Mouse (Mus musculus) embryonic facial prominence, embryonic 15.5 days (tissue): ENCODE results near the gene Adam23. TPM values are rescaled to one million over a fixed set of nuclear protein-coding genes. Genes with fewer than 3 reads are reported as not detected.

ENCODE experiments used
- ATAC-seq: fragments of 200-750 bp; cut with Nextera tagmentation; 2 replicates; pipeline ENCODE4 v1.8.0; 2017; ENCODE audit warnings: low read depth, moderate TSS enrichment; ENCODE audit not compliant: insufficient number of reproducible peaks, low FRiP score, low TSS enrichment
- H3K27ac ChIP-seq: fragments of 300-500 bp; sonication (generic); replicated peaks from 2 replicates; pipeline ENCODE4 v1.5.1; 2015; ENCODE audit warnings: mild to moderate bottlenecking, inconsistent platforms
- H3K27me3 ChIP-seq: fragments of 300-500 bp; sonication (generic); 2 replicates; pipeline ENCODE4 v1.6.1; 2015; ENCODE audit warnings: inconsistent platforms
- H3K36me3 ChIP-seq: fragments of 300-500 bp; sonication (generic); 2 replicates; pipeline ENCODE4 v1.6.1; 2015; ENCODE audit warnings: mild to moderate bottlenecking, inconsistent platforms
- H3K4me1 ChIP-seq: fragments of 300-500 bp; sonication (generic); 2 replicates; pipeline ENCODE4 v1.6.1; 2015; ENCODE audit warnings: inconsistent platforms
- H3K4me2 ChIP-seq: fragments of 300-500 bp; sonication (generic); replicated peaks from 2 replicates; pipeline ENCODE4 v1.6.1; 2015; ENCODE audit warnings: mild to moderate bottlenecking, inconsistent platforms
- H3K4me3 ChIP-seq: fragments of 300-500 bp; sonication (generic); replicated peaks from 2 replicates; pipeline ENCODE4 v1.5.1; 2015; ENCODE audit warnings: mild to moderate bottlenecking, inconsistent platforms
- H3K9ac ChIP-seq: fragments of 300-500 bp; sonication (generic); 2 replicates; pipeline ENCODE4 v1.6.1; 2015; ENCODE audit warnings: inconsistent platforms
- H3K9me3 ChIP-seq: fragments of 300-500 bp; sonication (generic); replicated peaks from 2 replicates; pipeline ENCODE4 v1.6.1; 2016; ENCODE audit warnings: inconsistent platforms
- WGBS: fragments of 180-500 bp; shearing (Covaris S2); methylation state at CpG from one replicate; pipeline ENCODE4 v1.1.7; 2015; 5-methylcytosine and 5-hydroxymethylcytosine counted together
- polyA plus RNA-seq: library from polyadenylated mRNA; unstranded; fragments of >200 nt; fragmentation: Nextera tagmentation; extraction: Ambion mirVana; gene quantifications from 2 replicates; pipeline ENCODE4 v1.2.1, GENCODE M21; 2015

Adam23 gene
- polyA plus RNA-seq, 1 experiment from 2014 or later = 4.5 TPM

- H3K36me3 ChIP-seq = no peaks in the 10 kb centered on the region
- H3K27me3 ChIP-seq = peaks cover 17% of the 10 kb centered on the region
- H3K9ac ChIP-seq = no peak overlapping the region
- peaks cover 9% of the 10 kb centered on the region; the same call in 1 of the 2 replicates for H3K4me1 ChIP-seq
- no peak overlapping the region for H3K27ac ChIP-seq
- ATAC-seq = no peak
- H3K4me2 ChIP-seq = peak overlapping the region; percentile 99
- H3K9me3 ChIP-seq = no peaks in the 10 kb centered on the region
- 52% methylated on average over 10 of the region's 10 CpGs for WGBS
- H3K4me3 ChIP-seq = peak overlapping the region; percentile 64
Observed at GRCm38 (mm10) chr1:63445149-63445609, 512 bp upstream of the Adam23 start.

- no peaks in the 10 kb centered on the region for H3K36me3 ChIP-seq
- peak; percentile 60 for ATAC-seq
- peak overlapping the region; percentile 64 for H3K4me3 ChIP-seq
- WGBS = 1% methylated on average over 27 of the region's 68 CpGs
- H3K9me3 ChIP-seq = no peaks in the 10 kb centered on the region
- no peak overlapping the region for H3K27ac ChIP-seq
- peaks cover 17% of the 10 kb centered on the region for H3K27me3 ChIP-seq
- peaks cover 9% of the 10 kb centered on the region; the same call in 1 of the 2 replicates for H3K4me1 ChIP-seq
- peak overlapping the region; percentile 99 for H3K4me2 ChIP-seq
- peak overlapping the region; percentile 48 for H3K9ac ChIP-seq
Observed at GRCm38 (mm10) chr1:63446047-63446704, 485 bp downstream of the Adam23 start.

GRCm38 (mm10) chr1:63446721-63447120 lies 1.0 kb downstream of the Adam23 start:
- H3K4me2 ChIP-seq = peak overlapping the region; percentile 99
- peak overlapping the region; percentile 64; the same call in 1 of the 2 replicates for H3K4me3 ChIP-seq
- WGBS = 64% methylated on average over 2 of the region's 2 CpGs
- H3K27ac ChIP-seq = no peak overlapping the region
- ATAC-seq = no peak
- no peaks in the 10 kb centered on the region for H3K36me3 ChIP-seq
- H3K27me3 ChIP-seq = peaks cover 17% of the 10 kb centered on the region
- no peak overlapping the region for H3K9ac ChIP-seq
- H3K9me3 ChIP-seq = no peaks in the 10 kb centered on the region
- peaks cover 9% of the 10 kb centered on the region; the same call in 1 of the 2 replicates for H3K4me1 ChIP-seq

GRCm38 (mm10) chr1:63450091-63450490 lies 4.4 kb downstream of the Adam23 start:
- Histone ChIP-seq H3K4me2 (no peak overlapping the region), H3K4me3 (no peak overlapping the region), H3K9ac (no peak overlapping the region), H3K36me3 (no peaks in the 10 kb centered on the region), H3K4me1 (peaks cover 9% of the 10 kb centered on the region; the same call in 1 of the 2 replicates), H3K9me3 (no peaks in the 10 kb centered on the region), H3K27me3 (peaks cover 14% of the 10 kb centered on the region), H3K27ac (no peak overlapping the region)
- ATAC-seq = no peak
- WGBS = 61% methylated on average over 4 of the region's 4 CpGs

- Histone ChIP-seq H3K36me3 (no peaks in the 10 kb centered on the region), H3K4me1 (no peaks in the 10 kb centered on the region), H3K27ac (no peak overlapping the region), H3K4me3 (no peak overlapping the region), H3K9ac (no peak overlapping the region), H3K9me3 (no peaks in the 10 kb centered on the region), H3K27me3 (no peaks in the 10 kb centered on the region), H3K4me2 (no peak overlapping the region)
- no peak for ATAC-seq
- 73% methylated on average over 5 of the region's 5 CpGs for WGBS
Observed at GRCm38 (mm10) chr1:63453332-63453887, 7.7 kb downstream of the Adam23 start.

- 55% methylated on average over 8 of the region's 8 CpGs for WGBS
- Histone ChIP-seq H3K4me3 (no peak overlapping the region), H3K4me2 (no peak overlapping the region), H3K9me3 (no peaks in the 10 kb centered on the region), H3K36me3 (no peaks in the 10 kb centered on the region), H3K27me3 (no peaks in the 10 kb centered on the region), H3K27ac (no peak overlapping the region), H3K9ac (no peak overlapping the region), H3K4me1 (no peaks in the 10 kb centered on the region)
- ATAC-seq = no peak
Observed at GRCm38 (mm10) chr1:63457801-63458519, 12.3 kb downstream of the Adam23 start.

GRCm38 (mm10) chr1:63459151-63459550 lies 13.5 kb downstream of the Adam23 start:
- H3K4me3 ChIP-seq = no peak overlapping the region
- H3K27ac ChIP-seq = no peak overlapping the region
- no peaks in the 10 kb centered on the region for H3K27me3 ChIP-seq
- WGBS = 69% methylated on average over 3 of the region's 3 CpGs
- no peak for ATAC-seq
- H3K9ac ChIP-seq = no peak overlapping the region
- no peaks in the 10 kb centered on the region for H3K9me3 ChIP-seq
- no peak overlapping the region for H3K4me2 ChIP-seq
- H3K36me3 ChIP-seq = no peaks in the 10 kb centered on the region
- H3K4me1 ChIP-seq = no peaks in the 10 kb centered on the region

- ATAC-seq = no peak
- Histone ChIP-seq H3K9me3 (no peaks in the 10 kb centered on the region), H3K27ac (no peak overlapping the region), H3K36me3 (no peaks in the 10 kb centered on the region), H3K9ac (no peak overlapping the region), H3K27me3 (no peaks in the 10 kb centered on the region), H3K4me2 (no peak overlapping the region), H3K4me1 (no peaks in the 10 kb centered on the region), H3K4me3 (no peak overlapping the region)
- WGBS = 78% methylated on average over 6 of the region's 6 CpGs
Observed at GRCm38 (mm10) chr1:63459926-63460325, 14.2 kb downstream of the Adam23 start.

GRCm38 (mm10) chr1:63464441-63464840 lies 18.8 kb downstream of the Adam23 start:
- no peak for ATAC-seq
- no peaks in the 10 kb centered on the region for H3K36me3 ChIP-seq
- WGBS = 42% methylated on average over 1 of the region's 1 CpGs
- no peak overlapping the region for H3K27ac ChIP-seq
- H3K4me2 ChIP-seq = no peak overlapping the region
- H3K9me3 ChIP-seq = no peaks in the 10 kb centered on the region
- H3K9ac ChIP-seq = no peak overlapping the region
- H3K27me3 ChIP-seq = no peaks in the 10 kb centered on the region
- H3K4me1 ChIP-seq = no peaks in the 10 kb centered on the region
- no peak overlapping the region for H3K4me3 ChIP-seq

GRCm38 (mm10) chr1:63473272-63473671 lies 27.6 kb downstream of the Adam23 start:
- no peaks in the 10 kb centered on the region for H3K9me3 ChIP-seq
- ATAC-seq = no peak
- no peaks in the 10 kb centered on the region for H3K36me3 ChIP-seq
- 73% methylated on average over 2 of the region's 2 CpGs for WGBS
- H3K27ac ChIP-seq = no peak overlapping the region
- no peak overlapping the region for H3K9ac ChIP-seq
- H3K4me2 ChIP-seq = no peak overlapping the region
- H3K4me1 ChIP-seq = no peaks in the 10 kb centered on the region
- no peaks in the 10 kb centered on the region for H3K27me3 ChIP-seq
- no peak overlapping the region for H3K4me3 ChIP-seq

- Histone ChIP-seq H3K9ac (no peak overlapping the region), H3K36me3 (no peaks in the 10 kb centered on the region), H3K4me2 (no peak overlapping the region), H3K9me3 (no peaks in the 10 kb centered on the region), H3K4me1 (no peaks in the 10 kb centered on the region), H3K4me3 (no peak overlapping the region), H3K27ac (no peak overlapping the region), H3K27me3 (no peaks in the 10 kb centered on the region)
- 44% methylated on average over 8 of the region's 8 CpGs for WGBS
- ATAC-seq = no peak
Observed at GRCm38 (mm10) chr1:63473696-63474095, 28.0 kb downstream of the Adam23 start.
